Mouse (Mus musculus) kidney, embryonic 14.5 days (tissue): ENCODE data around the gene Zbed6. TPM values are rescaled to one million over a fixed set of nuclear protein-coding genes. Genes with fewer than 3 reads are reported as not detected.

ENCODE experiments used
- ATAC-seq: fragments of 200-750 bp; cut with Nextera tagmentation; 2 replicates; pipeline ENCODE4 v1.8.0; 2017; ENCODE audit warnings: moderate number of reproducible peaks, mild to moderate bottlenecking, moderate TSS enrichment, moderate library complexity; ENCODE audit not compliant: low FRiP score, low TSS enrichment
- H3K27ac ChIP-seq: fragments of 300-500 bp; sonication (generic); 2 replicates; pipeline ENCODE4 v1.5.1; 2014; ENCODE audit warnings: low read depth, mild to moderate bottlenecking, low read length, moderate library complexity, mixed read lengths
- H3K27me3 ChIP-seq: fragments of 300-500 bp; sonication (generic); 2 replicates; pipeline ENCODE4 v1.6.1; 2014; ENCODE audit warnings: mild to moderate bottlenecking, low read length; ENCODE audit not compliant: control insufficient read depth, insufficient read depth
- H3K36me3 ChIP-seq: fragments of 300-500 bp; sonication (generic); 2 replicates; pipeline ENCODE4 v1.6.1; 2014; ENCODE audit warnings: low read length, mixed read lengths; ENCODE audit not compliant: control insufficient read depth, insufficient read depth
- H3K4me1 ChIP-seq: fragments of 300-500 bp; sonication (generic); 2 replicates; pipeline ENCODE4 v1.6.1; 2014; ENCODE audit warnings: low read length, mixed read lengths; ENCODE audit not compliant: control insufficient read depth, insufficient read depth
- H3K4me2 ChIP-seq: fragments of 300-500 bp; sonication (generic); replicated peaks from 2 replicates; pipeline ENCODE4 v1.6.1; 2014; ENCODE audit warnings: low read depth, mild to moderate bottlenecking, low read length
- H3K4me3 ChIP-seq: fragments of 300-500 bp; sonication (generic); 2 replicates; pipeline ENCODE4 v1.5.1; 2014; ENCODE audit warnings: mild to moderate bottlenecking, low read length
- H3K9ac ChIP-seq: fragments of 300-500 bp; sonication (generic); 2 replicates; pipeline ENCODE4 v1.6.1; 2014; ENCODE audit warnings: low read depth, mild to moderate bottlenecking, low read length, moderate library complexity
- H3K9me3 ChIP-seq: fragments of 300-500 bp; sonication (generic); 2 replicates; pipeline ENCODE4 v1.6.1; 2016; ENCODE audit warnings: low read length; ENCODE audit not compliant: control insufficient read depth
- WGBS: fragments of 180-500 bp; shearing (Covaris S2); extraction: QIAGEN DNeasy Blood & Tissue Kit; methylation state at CpG from one replicate; pipeline ENCODE4 v1.1.7; 2014; 5-methylcytosine and 5-hydroxymethylcytosine counted together
- polyA plus RNA-seq: library from polyadenylated mRNA; unstranded; fragments of >200 nt; fragmentation: Nextera tagmentation; extraction: Ambion mirVana; gene quantifications from 2 replicates; pipeline ENCODE4 v1.2.1, GENCODE M21; 2014

The Zbed6 gene
- polyA plus RNA-seq, 1 experiment from 2014 or later: not detected

DNA sequence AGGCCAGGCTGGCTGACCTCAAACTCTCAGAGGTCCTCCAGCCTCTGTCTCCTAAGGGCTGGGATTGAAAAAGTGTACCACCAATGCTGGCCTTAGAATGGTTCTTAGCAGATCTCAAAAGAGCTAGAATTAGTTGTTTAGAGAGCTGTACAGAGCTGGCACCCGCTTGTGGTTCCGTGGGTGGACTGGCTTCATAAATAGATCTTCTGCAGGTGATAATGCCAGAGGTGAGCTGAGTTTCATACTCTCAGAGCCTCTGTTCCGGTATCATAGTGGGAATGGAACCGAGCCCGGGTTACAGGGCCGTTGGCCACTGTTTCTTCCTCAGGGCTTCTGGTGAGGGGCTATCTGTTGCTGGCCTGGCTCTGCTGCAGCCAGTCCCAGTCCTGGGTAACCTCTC is 30.4 kb upstream of the Zbed6 start:
- H3K36me3 ChIP-seq: no peaks in the 10 kb centered on the region
- no peak overlapping the region for H3K4me2 ChIP-seq
- no peak overlapping the region for H3K27ac ChIP-seq
- no peaks in the 10 kb centered on the region for H3K9me3 ChIP-seq
- 96% methylated on average over 6 of the region's 6 CpGs for WGBS
- H3K4me3 ChIP-seq: no peak overlapping the region
- H3K9ac ChIP-seq: no peak overlapping the region
- no peaks in the 10 kb centered on the region for H3K27me3 ChIP-seq
- peaks cover 21% of the 10 kb centered on the region for H3K4me1 ChIP-seq
- no peak for ATAC-seq

DNA sequence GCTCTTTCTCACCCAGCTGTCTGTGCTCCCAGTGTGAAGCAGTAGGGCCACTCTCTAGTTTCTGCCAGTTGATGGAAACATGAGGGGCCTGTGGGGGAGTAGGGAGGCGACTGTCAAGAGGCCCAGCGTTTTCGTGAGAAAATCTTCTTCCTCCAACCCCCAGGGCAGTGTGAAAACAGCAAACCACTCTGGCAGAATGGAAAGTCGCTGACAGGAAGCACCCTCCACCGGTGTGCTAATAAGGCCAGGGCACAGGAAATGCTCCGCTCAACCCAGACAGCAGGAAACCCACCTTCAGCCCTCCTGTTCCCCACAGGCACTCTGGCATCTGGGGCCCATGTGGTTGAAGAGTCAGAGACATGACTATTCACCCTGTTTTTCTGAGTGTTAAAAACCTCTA is 29.2 kb upstream of the Zbed6 start, which contains the start of gene Lax1:
Lax1 (minus strand) TSS at position 212 of the 400 bp plus-strand sequence.
- no peaks in the 10 kb centered on the region for H3K27me3 ChIP-seq
- 12% methylated on average over 6 of the region's 6 CpGs for WGBS
- H3K9ac ChIP-seq: no peak within 1 kb of the TSS
- no peak within 1 kb of the TSS for H3K4me2 ChIP-seq
- no peaks in the 10 kb centered on the region for H3K36me3 ChIP-seq
- no peaks in the 10 kb centered on the region for H3K9me3 ChIP-seq
- ATAC-seq: no peak
- peaks cover 12% of the 10 kb centered on the region for H3K4me1 ChIP-seq
- no peak within 1 kb of the TSS for H3K27ac ChIP-seq
- no peak within 1 kb of the TSS for H3K4me3 ChIP-seq

DNA sequence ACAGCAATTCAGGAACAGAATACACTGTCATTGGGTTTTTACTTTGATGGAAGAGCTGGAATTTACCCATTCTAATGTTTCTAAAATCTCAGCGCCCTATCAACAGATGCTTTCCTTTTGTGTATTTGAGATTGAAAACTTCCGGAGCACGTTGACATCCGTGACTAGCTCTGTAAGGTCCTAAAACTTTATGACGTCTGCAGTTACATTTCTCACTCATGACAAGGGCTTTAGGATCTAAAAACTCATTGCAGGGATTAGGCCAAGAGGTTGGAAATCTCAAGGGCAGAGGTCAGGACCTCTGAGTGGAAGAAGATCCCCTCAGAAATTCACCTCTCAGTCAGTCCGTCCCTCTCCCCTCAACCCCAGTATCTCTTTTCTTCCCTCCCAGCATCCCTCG is 27.6 kb upstream of the Zbed6 start:
- Histone ChIP-seq H3K27me3 (no peaks in the 10 kb centered on the region), H3K4me3 (no peak overlapping the region), H3K4me1 (peaks cover 4% of the 10 kb centered on the region; the same call in 1 of the 2 replicates), H3K27ac (no peak overlapping the region), H3K36me3 (no peaks in the 10 kb centered on the region), H3K4me2 (no peak overlapping the region), H3K9me3 (no peaks in the 10 kb centered on the region), H3K9ac (no peak overlapping the region)
- no peak for ATAC-seq
- WGBS: 44% methylated on average over 7 of the region's 7 CpGs

DNA sequence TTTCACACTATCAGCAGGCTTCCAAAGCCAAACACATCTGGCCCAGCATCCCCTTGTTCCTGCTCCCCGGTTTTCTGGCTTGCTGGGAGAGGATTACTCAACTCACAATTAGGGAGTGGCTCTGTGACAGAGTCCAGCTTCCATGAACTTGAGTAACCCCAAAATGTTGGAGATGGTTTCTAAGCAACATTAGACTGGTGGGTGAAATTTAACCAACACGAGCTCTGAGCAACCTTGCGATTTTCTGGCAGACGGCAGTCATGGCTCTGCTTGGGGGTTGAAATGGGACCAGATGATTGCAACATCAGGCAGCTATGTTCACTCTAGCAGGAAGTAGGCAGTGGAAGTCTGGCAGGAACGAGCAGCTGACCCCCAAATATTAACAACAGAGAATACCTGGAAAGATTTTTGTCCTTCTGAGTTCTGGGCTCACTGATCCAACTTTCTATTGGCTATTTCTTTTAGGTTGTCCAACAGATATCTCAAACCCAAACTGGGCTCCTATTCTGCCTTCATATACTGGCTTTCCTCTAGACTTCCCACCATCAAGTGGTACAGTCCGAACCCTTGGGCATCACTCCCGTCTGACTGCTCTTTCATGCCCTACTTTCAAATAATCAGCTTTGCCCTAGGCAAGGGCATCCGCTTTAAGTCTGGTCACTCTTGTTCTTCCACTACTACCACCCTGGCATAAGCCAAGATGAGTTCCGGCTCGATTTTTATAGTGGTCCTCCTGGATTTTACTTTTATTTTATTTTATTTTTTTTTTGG is 25.2 kb upstream of the Zbed6 start:
- ATAC-seq: no peak
- 81% methylated on average over 10 of the region's 10 CpGs for WGBS
- H3K27ac ChIP-seq: no peak overlapping the region

DNA sequence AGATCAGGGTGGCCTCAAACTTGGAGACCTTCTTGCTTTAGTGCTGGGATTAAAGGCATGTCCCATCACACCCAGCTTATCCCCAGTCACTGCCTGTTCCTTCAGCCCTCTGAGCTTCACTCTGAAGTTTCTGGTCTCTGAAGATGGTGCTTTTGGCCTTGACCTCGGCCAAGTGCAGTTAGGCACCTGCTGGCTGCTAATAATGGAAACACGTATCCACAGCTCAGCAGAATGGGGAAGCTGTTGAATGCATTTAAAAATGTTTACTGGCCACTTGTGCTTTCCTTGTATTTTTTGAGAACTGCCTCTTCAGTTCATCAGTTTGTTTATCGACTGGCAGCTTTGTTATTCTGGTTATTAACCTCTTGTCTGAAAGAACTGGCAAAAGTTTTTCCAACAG is 11.1 kb upstream of the Zbed6 start:
- H3K27ac ChIP-seq: no peak overlapping the region
- no peak overlapping the region for H3K9ac ChIP-seq
- H3K4me1 ChIP-seq: no peaks in the 10 kb centered on the region
- no peak for ATAC-seq
- no peaks in the 10 kb centered on the region for H3K27me3 ChIP-seq
- no peaks in the 10 kb centered on the region for H3K9me3 ChIP-seq
- H3K4me2 ChIP-seq: no peak overlapping the region
- WGBS: 81% methylated on average over 3 of the region's 3 CpGs
- H3K4me3 ChIP-seq: no peak overlapping the region
- H3K36me3 ChIP-seq: no peaks in the 10 kb centered on the region

More for the DNA sequence above, 25.2 kb upstream of the Zbed6 start:
- H3K4me2 ChIP-seq: no peak overlapping the region
- H3K4me1 ChIP-seq: peaks cover 4% of the 10 kb centered on the region; the same call in 1 of the 2 replicates
- no peaks in the 10 kb centered on the region for H3K9me3 ChIP-seq
- no peak overlapping the region for H3K4me3 ChIP-seq
- H3K27me3 ChIP-seq: no peaks in the 10 kb centered on the region
- H3K9ac ChIP-seq: no peak overlapping the region
- H3K36me3 ChIP-seq: no peaks in the 10 kb centered on the region

DNA sequence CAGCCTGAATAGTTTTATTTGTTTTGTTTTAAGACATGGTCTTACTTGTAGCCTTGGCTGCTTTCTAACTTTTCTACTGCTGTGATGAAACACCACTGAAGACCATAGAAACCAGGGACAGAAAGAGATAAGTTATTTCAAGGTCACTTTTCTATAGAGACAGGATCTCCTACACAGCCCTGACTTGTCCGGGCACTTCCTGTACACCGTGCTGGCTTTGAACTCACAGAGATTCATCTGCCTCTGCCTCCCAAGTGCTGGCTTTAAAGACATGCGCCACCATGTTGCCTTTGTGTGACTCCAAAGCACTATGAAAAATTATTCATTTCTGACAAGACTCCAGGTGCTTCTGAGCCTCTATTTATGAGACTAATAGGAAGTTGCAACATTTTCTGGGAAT is 10.6 kb upstream of the Zbed6 start:
- Histone ChIP-seq H3K4me3 (no peak overlapping the region), H3K4me1 (no peaks in the 10 kb centered on the region), H3K27ac (no peak overlapping the region), H3K4me2 (no peak overlapping the region), H3K27me3 (no peaks in the 10 kb centered on the region), H3K9ac (no peak overlapping the region), H3K9me3 (no peaks in the 10 kb centered on the region), H3K36me3 (no peaks in the 10 kb centered on the region)
- ATAC-seq: no peak
- WGBS: 80% methylated on average over 3 of the region's 3 CpGs

DNA sequence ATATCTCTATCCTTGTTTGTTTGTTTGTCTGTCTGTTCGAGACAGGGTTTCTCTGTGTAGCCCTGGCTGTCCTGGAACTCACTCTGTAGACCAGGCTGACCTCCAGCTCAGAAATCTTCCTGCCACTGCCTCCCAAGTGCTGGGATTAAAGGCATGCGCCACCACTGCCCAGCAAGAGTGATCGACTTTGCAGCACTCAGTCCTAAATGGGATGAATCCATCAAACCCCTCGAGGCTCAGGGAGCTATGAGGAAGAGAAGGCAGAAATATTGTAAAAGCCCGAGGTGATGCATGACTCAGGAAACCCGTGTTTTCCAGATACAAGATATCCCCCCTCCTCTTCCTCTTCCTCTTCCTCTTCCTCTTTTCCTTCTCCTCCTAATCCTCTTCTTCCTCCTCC is 10.1 kb upstream of the Zbed6 start:
- Histone ChIP-seq H3K27me3 (no peaks in the 10 kb centered on the region), H3K9me3 (no peaks in the 10 kb centered on the region), H3K4me3 (no peak overlapping the region), H3K9ac (no peak overlapping the region), H3K27ac (no peak overlapping the region), H3K36me3 (no peaks in the 10 kb centered on the region), H3K4me1 (no peaks in the 10 kb centered on the region), H3K4me2 (no peak overlapping the region)
- ATAC-seq: no peak
- 77% methylated on average over 6 of the region's 6 CpGs for WGBS

DNA sequence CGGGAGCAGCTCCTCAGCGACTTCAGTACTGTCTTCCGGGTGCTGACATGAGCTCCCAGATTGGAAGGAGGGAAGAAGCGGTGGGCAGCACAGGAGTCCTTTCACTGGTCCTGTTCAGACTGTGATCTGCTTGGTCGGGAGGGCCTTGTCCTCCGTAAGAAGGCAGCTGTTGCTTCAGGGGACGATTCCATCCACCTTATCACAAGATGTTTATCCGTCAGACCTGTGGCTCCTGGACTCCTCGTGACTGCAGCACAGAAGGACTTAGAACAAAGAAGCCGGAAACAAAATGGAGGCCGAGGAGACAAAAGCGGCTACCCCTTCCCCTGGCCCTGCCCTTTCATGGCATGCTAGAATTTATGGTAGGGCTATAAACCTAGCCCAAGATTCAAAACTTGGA is 9.5 kb upstream of the Zbed6 start:
- Histone ChIP-seq H3K4me2 (no peak overlapping the region), H3K27ac (no peak overlapping the region), H3K9me3 (no peaks in the 10 kb centered on the region), H3K36me3 (no peaks in the 10 kb centered on the region), H3K4me1 (no peaks in the 10 kb centered on the region), H3K4me3 (no peak overlapping the region), H3K9ac (no peak overlapping the region), H3K27me3 (no peaks in the 10 kb centered on the region)
- ATAC-seq: no peak
- 79% methylated on average over 12 of the region's 12 CpGs for WGBS

DNA sequence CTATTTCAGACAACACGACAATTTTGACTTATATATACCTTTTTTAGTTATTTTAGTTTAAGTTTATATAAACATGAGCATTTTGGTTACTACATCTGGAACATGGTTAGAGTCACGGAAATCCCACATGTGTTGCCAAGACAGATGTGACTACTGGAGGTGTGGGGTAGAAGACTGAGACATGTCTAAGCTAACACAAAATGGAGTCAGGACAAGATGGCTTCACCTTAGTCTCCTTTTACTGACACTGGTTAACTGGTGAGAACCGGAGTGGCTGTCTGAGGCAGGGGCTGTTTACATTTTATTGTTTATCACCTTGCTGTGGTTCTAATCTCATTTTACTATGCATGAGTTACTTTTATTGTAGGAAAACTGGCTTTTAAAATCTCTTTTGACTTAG is 7.9 kb upstream of the Zbed6 start:
- Histone ChIP-seq H3K27me3 (no peaks in the 10 kb centered on the region), H3K27ac (no peak overlapping the region), H3K4me1 (no peaks in the 10 kb centered on the region), H3K36me3 (no peaks in the 10 kb centered on the region), H3K4me2 (no peak overlapping the region), H3K9ac (no peak overlapping the region), H3K4me3 (no peak overlapping the region), H3K9me3 (no peaks in the 10 kb centered on the region)
- ATAC-seq: no peak
- WGBS: 83% methylated on average over 3 of the region's 3 CpGs
